Mouse (Mus musculus) heart, embryonic 16.5 days (tissue): ENCODE measurements at regions not wholly inside any gene's neighbourhood (a gene's known extent, or its start where the extent isn't known, plus 50 kb on each side); places are given as distances from the start of the nearest gene placed in this dataset.

Source experiments
- ATAC-seq: fragments of 200-750 bp; cut with Nextera tagmentation; replicated peaks from 2 replicates; pipeline ENCODE4 v1.8.0; 2017; ENCODE audit warnings: moderate number of reproducible peaks; ENCODE audit not compliant: insufficient read depth, low FRiP score; ENCODE audit errors: extremely low read depth
- H3K27ac ChIP-seq: fragments of 300-500 bp; sonication (generic); 2 replicates; pipeline ENCODE4 v1.5.1; 2014; ENCODE audit warnings: mild to moderate bottlenecking, low read length, control low read depth, moderate library complexity
- H3K27me3 ChIP-seq: fragments of 300-500 bp; sonication (generic); 2 replicates; pipeline ENCODE4 v1.6.1; 2014; ENCODE audit warnings: low read length, mixed read lengths; ENCODE audit not compliant: control insufficient read depth, insufficient read depth
- H3K36me3 ChIP-seq: fragments of 300-500 bp; sonication (generic); 2 replicates; pipeline ENCODE4 v1.6.1; 2014; ENCODE audit not compliant: control insufficient read depth, insufficient read depth
- H3K4me1 ChIP-seq: fragments of 300-500 bp; sonication (generic); 2 replicates; pipeline ENCODE4 v1.6.1; 2014; ENCODE audit warnings: low read length, mixed read lengths; ENCODE audit not compliant: control insufficient read depth, insufficient read depth
- H3K4me2 ChIP-seq: fragments of 300-500 bp; sonication (generic); 2 replicates; pipeline ENCODE4 v1.6.1; 2014; ENCODE audit warnings: low read depth, mild to moderate bottlenecking, control low read depth, low read length
- H3K4me3 ChIP-seq: fragments of 300-500 bp; sonication (generic); 2 replicates; pipeline ENCODE4 v1.5.1; 2014; ENCODE audit warnings: mild to moderate bottlenecking, control low read depth, low read length
- H3K9ac ChIP-seq: fragments of 300-500 bp; sonication (generic); 2 replicates; pipeline ENCODE4 v1.6.1; 2014; ENCODE audit warnings: low read length, control low read depth
- H3K9me3 ChIP-seq: fragments of 300-500 bp; sonication (generic); replicated peaks from 2 replicates; pipeline ENCODE4 v1.6.1; 2016; ENCODE audit warnings: low read length; ENCODE audit not compliant: control insufficient read depth
- WGBS: fragments of 180-500 bp; shearing (Covaris S2); extraction: QIAGEN DNeasy Blood & Tissue Kit; methylation state at CpG from one replicate; pipeline ENCODE4 v1.1.7; 2014; 5-methylcytosine and 5-hydroxymethylcytosine counted together

DNA sequence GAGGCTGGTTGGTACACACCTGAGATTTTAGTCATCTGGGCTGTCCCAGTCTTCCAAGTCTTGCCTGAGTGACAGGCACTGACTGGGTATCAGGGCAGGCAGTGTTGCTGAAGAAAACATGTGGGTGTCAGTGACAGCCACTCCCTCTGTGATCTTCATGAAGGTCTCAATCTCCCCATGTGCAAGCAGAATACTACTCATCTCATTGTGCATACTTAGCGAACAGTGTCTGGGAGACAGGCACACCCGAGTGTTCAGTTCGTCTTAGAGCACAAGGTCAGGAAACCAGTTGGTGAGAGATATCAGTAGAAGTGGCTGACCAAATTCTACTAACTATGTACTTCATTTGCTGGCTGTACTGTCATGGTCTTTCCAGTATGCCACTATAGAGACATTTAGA is 315.9 kb downstream of the Tbc1d1 start:
- no peak overlapping the region for H3K9ac ChIP-seq
- no peak overlapping the region for H3K4me3 ChIP-seq
- no peaks in the 10 kb centered on the region for H3K4me1 ChIP-seq
- no peak overlapping the region for H3K27ac ChIP-seq
- no peaks in the 10 kb centered on the region; the same call in 1 of the 2 replicates for H3K9me3 ChIP-seq
- H3K27me3 ChIP-seq, result no peaks in the 10 kb centered on the region
- WGBS, result 64% methylated on average over 3 of the region's 3 CpGs
- no peaks in the 10 kb centered on the region for H3K36me3 ChIP-seq
- no peak for ATAC-seq
- H3K4me2 ChIP-seq, result no peak overlapping the region

DNA sequence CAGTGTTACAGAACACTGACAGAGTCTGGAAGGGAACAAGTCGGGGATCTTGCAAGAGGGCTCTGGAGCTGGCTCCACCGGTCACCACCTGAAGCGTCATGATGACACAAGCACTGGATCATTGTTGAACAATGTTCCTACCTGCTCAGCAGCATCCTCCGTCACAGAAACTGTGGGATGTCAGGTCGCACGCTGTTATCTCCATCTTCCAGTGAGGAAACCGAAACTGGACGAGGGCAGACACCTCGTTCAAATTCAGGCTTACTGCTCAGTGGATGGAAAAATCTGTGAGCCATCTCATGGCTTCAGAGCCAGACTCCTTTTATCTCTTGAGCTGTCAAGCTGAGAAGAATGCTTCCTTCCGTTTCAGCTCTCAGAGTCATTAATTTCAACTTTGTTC is 316.3 kb downstream of the Tbc1d1 start:
- Histone ChIP-seq H3K27me3 (no peaks in the 10 kb centered on the region), H3K4me3 (no peak overlapping the region), H3K9ac (no peak overlapping the region), H3K36me3 (no peaks in the 10 kb centered on the region), H3K27ac (no peak overlapping the region), H3K4me2 (0 out of 2 replicates have a peak overlapping the region, but pooled peaks have one; percentile 24), H3K9me3 (no peaks in the 10 kb centered on the region; the same call in 1 of the 2 replicates), H3K4me1 (no peaks in the 10 kb centered on the region)
- no peak for ATAC-seq
- 43% methylated on average over 10 of the region's 10 CpGs for WGBS

DNA sequence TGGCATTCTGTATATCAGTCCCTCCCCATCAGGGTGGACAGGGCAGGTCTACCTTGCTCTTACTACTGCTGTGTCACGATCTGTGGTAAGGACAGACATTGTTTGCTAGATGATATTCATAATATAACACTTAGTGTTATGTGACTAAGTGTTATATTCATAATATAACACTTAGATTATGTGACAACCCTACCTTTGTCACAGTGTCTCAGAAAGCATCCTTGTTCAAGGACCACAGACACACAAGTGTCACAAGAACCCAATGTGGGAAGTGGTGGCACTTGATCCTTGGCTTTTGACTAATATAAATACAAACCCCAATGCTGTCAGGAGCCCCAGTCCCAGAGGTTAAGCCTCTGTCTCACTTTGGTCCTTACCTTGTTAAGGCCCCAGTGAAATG is 318.8 kb downstream of the Tbc1d1 start:
- no peak overlapping the region for H3K9ac ChIP-seq
- H3K9me3 ChIP-seq, result no peaks in the 10 kb centered on the region; the same call in 1 of the 2 replicates
- no peaks in the 10 kb centered on the region for H3K36me3 ChIP-seq
- WGBS, result 87% methylated on average over 1 of the region's 1 CpGs
- no peaks in the 10 kb centered on the region for H3K27me3 ChIP-seq
- H3K4me2 ChIP-seq, result no peak overlapping the region
- ATAC-seq, result no peak
- H3K4me3 ChIP-seq, result no peak overlapping the region
- 0 out of 2 replicates have a peak, but pooled peaks cover 3% of the 10 kb centered on the region for H3K4me1 ChIP-seq
- H3K27ac ChIP-seq, result no peak overlapping the region

GRCm38 (mm10) chr5:64475736-64476519 is 319.8 kb downstream of the Tbc1d1 start:
- no peaks in the 10 kb centered on the region for H3K27me3 ChIP-seq
- no peak overlapping the region for H3K9ac ChIP-seq
- H3K4me3 ChIP-seq, result no peak overlapping the region
- H3K4me1 ChIP-seq, result 0 out of 2 replicates have a peak, but pooled peaks cover 3% of the 10 kb centered on the region
- WGBS, result 79% methylated on average over 8 of the region's 8 CpGs
- ATAC-seq, result no peak
- H3K4me2 ChIP-seq, result no peak overlapping the region
- no peaks in the 10 kb centered on the region for H3K36me3 ChIP-seq
- H3K27ac ChIP-seq, result no peak overlapping the region
- no peaks in the 10 kb centered on the region for H3K9me3 ChIP-seq

DNA sequence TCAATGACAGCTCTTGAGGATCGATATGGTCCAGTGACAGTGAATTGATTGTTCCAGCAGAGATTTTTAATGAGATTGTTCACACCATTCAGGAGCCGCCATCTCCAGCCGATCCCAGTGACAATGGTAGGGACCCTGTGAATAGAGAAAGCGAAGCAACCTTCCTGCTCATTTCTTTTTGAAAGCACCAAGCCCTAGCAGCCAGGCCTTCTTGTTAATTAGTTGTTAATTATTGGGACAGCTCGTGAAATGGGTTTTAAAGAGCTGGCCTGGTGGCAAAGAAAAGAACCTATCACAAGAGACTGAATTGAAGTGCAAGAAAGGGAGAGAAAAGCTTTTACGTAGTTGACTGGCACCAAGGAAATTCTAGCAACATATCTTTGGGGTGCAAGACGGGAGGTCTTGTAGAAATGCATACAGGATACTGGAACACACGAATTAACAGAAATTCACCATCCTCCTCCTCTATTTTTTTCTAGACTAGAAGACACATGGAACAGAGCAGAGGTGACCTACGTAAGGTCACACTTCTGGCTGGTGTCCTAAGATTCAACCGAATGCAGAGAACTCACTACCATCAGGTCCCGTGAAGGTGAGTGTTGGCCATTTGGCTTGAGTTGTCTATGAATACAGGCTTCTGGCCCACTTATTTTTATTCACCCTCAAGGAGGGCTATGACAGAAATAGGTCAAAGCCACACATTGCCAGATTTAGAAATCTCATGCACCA is 320.7 kb downstream of the Tbc1d1 start:
- Histone ChIP-seq H3K4me1 (0 out of 2 replicates have a peak, but pooled peaks cover 3% of the 10 kb centered on the region), H3K27me3 (no peaks in the 10 kb centered on the region), H3K36me3 (no peaks in the 10 kb centered on the region), H3K4me2 (no peak overlapping the region), H3K27ac (no peak overlapping the region), H3K9ac (no peak overlapping the region), H3K9me3 (no peaks in the 10 kb centered on the region), H3K4me3 (no peak overlapping the region)
- 78% methylated on average over 11 of the region's 11 CpGs for WGBS
- ATAC-seq, result no peak

DNA sequence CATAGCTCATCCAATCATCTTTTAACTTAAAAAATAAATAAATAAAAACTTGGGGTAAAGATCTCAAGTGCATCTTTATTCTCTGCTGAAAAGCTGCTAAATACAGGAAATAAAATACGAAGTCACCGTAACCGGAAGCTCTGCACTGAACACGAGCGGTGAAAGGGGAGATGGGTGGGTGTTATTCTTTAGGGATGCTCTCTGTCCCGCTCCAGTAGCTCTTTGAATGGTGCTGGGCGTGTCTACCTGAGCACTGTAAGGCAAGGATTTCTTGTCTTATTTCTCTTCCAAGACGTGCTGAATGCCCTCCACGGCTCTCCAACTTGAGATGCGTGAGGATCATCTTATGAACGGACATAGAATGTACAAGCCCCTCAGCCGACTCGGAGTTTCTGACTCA is 322.0 kb downstream of the Tbc1d1 start:
- Histone ChIP-seq H3K4me1 (0 out of 2 replicates have a peak, but pooled peaks cover 3% of the 10 kb centered on the region), H3K9ac (no peak overlapping the region), H3K4me2 (no peak overlapping the region), H3K27ac (no peak overlapping the region), H3K27me3 (no peaks in the 10 kb centered on the region), H3K4me3 (no peak overlapping the region), H3K9me3 (no peaks in the 10 kb centered on the region), H3K36me3 (no peaks in the 10 kb centered on the region)
- ATAC-seq, result no peak
- WGBS, result 83% methylated on average over 13 of the region's 13 CpGs

GRCm38 (mm10) chr5:64478599-64479214 is 322.6 kb downstream of the Tbc1d1 start:
- Histone ChIP-seq H3K9ac (no peak overlapping the region), H3K27me3 (no peaks in the 10 kb centered on the region), H3K4me2 (no peak overlapping the region), H3K36me3 (no peaks in the 10 kb centered on the region), H3K27ac (no peak overlapping the region), H3K4me3 (no peak overlapping the region), H3K9me3 (no peaks in the 10 kb centered on the region), H3K4me1 (0 out of 2 replicates have a peak, but pooled peaks cover 3% of the 10 kb centered on the region)
- WGBS, result 76% methylated on average over 10 of the region's 10 CpGs
- ATAC-seq, result no peak

DNA sequence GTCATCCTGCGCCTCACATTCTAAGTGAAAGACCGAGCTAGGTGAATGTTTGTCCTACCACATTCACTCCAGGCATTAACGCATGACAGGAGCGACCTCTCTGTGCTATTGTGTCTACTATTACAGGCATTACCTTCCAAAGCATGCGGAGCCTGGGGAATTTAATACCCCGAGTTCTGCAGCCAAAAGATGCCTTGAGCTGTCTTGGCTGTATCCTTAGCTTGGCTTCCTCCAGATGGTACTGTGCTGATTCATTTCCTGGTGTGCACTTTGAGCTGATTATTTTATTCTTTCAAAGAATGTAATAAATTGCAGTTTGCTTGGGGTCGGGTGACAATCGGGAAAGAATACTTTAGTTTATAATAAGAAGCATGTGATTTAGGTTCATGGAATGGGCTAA is 323.2 kb downstream of the Tbc1d1 start:
- no peaks in the 10 kb centered on the region for H3K36me3 ChIP-seq
- H3K27me3 ChIP-seq, result no peaks in the 10 kb centered on the region
- no peak overlapping the region for H3K27ac ChIP-seq
- 0 out of 2 replicates have a peak, but pooled peaks cover 3% of the 10 kb centered on the region for H3K4me1 ChIP-seq
- no peaks in the 10 kb centered on the region for H3K9me3 ChIP-seq
- WGBS, result 73% methylated on average over 8 of the region's 8 CpGs
- no peak overlapping the region for H3K4me2 ChIP-seq
- no peak for ATAC-seq
- H3K9ac ChIP-seq, result no peak overlapping the region
- no peak overlapping the region for H3K4me3 ChIP-seq

DNA sequence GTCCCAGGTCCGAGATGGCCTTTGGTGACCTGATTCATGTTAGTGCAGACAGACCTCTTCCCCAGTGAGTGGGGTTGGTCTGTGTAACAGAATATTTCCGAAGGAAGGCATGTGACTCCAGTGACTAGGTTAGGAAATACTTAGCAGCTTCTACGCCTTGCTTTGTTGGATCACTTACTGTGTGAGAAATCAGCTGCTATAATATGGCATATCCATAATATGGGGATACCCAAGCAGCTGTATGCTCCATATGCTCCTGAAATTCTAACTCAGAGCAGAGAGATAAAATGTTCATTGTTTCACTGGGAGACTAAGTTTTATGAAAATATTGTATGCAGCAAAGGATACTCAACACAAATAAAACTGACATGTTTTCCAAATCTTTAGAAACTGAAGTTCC is 318.1 kb upstream of the Klf3 start:
- Histone ChIP-seq H3K4me3 (no peak overlapping the region), H3K9me3 (no peaks in the 10 kb centered on the region), H3K27me3 (no peaks in the 10 kb centered on the region), H3K4me2 (no peak overlapping the region), H3K36me3 (no peaks in the 10 kb centered on the region), H3K27ac (no peak overlapping the region), H3K9ac (no peak overlapping the region), H3K4me1 (no peaks in the 10 kb centered on the region)
- 86% methylated on average over 3 of the region's 3 CpGs for WGBS
- no peak for ATAC-seq
